Mouse (Mus musculus) midbrain, embryonic 16.5 days (tissue): ENCODE data around the gene Smarcd3. TPM values are rescaled to one million over a fixed set of nuclear protein-coding genes. Genes with fewer than 3 reads are reported as not detected.

Experiments used
- ATAC-seq: fragments of 200-750 bp; cut with Nextera tagmentation; 2 replicates; pipeline ENCODE4 v1.8.0; 2017; ENCODE audit warnings: moderate TSS enrichment
- H3K27ac ChIP-seq: fragments of 300-500 bp; sonication (generic); 2 replicates; pipeline ENCODE4 v1.5.1; 2014; ENCODE audit warnings: mild to moderate bottlenecking, low read length, mixed read lengths
- H3K27me3 ChIP-seq: fragments of 300-500 bp; sonication (generic); 2 replicates; pipeline ENCODE4 v1.6.1; 2014; ENCODE audit warnings: low read depth, low read length, mixed read lengths; ENCODE audit not compliant: control insufficient read depth, insufficient read depth
- H3K36me3 ChIP-seq: fragments of 300-500 bp; sonication (generic); 2 replicates; pipeline ENCODE4 v1.6.1; 2014; ENCODE audit warnings: mild to moderate bottlenecking, low read length, moderate library complexity, mixed read lengths; ENCODE audit not compliant: control insufficient read depth, insufficient read depth
- H3K4me1 ChIP-seq: fragments of 300-500 bp; sonication (generic); 2 replicates; pipeline ENCODE4 v1.6.1; 2014; ENCODE audit warnings: mild to moderate bottlenecking, low read length, mixed read lengths; ENCODE audit not compliant: control insufficient read depth, insufficient read depth
- H3K4me2 ChIP-seq: fragments of 300-500 bp; sonication (generic); 2 replicates; pipeline ENCODE4 v1.6.1; 2014; ENCODE audit warnings: mild to moderate bottlenecking, low read length, mixed read lengths
- H3K4me3 ChIP-seq: fragments of 300-500 bp; sonication (generic); 2 replicates; pipeline ENCODE4 v1.5.1; 2014; ENCODE audit warnings: low read depth, mild to moderate bottlenecking, low read length, moderate library complexity, mixed read lengths
- H3K9ac ChIP-seq: fragments of 300-500 bp; sonication (generic); 2 replicates; pipeline ENCODE4 v1.6.1; 2014; ENCODE audit warnings: low read depth, low read length, mixed read lengths
- H3K9me3 ChIP-seq: fragments of 300-500 bp; sonication (generic); replicated peaks from 2 replicates; pipeline ENCODE4 v1.6.1; 2014; ENCODE audit warnings: mild to moderate bottlenecking, low read length, mixed read lengths; ENCODE audit not compliant: control insufficient read depth, poor library complexity, severe bottlenecking
- WGBS: fragments of 180-500 bp; shearing (Covaris S2); extraction: QIAGEN DNeasy Blood & Tissue Kit; methylation state at CpG from one replicate; pipeline ENCODE4 v1.1.7; 2014; 5-methylcytosine and 5-hydroxymethylcytosine counted together
- polyA plus RNA-seq: library from polyadenylated mRNA; unstranded; fragments of >200 nt; fragmentation: Nextera tagmentation; extraction: Ambion mirVana; gene quantifications from 2 replicates; pipeline ENCODE4 v1.2.1, GENCODE M21; 2015

Gene Smarcd3
- polyA plus RNA-seq, 1 experiment from 2014 or later: 192 TPM

GRCm38 (mm10) chr5:24624822-24625120 is 560 bp upstream of the Smarcd3 start:
- no peaks in the 10 kb centered on the region for H3K36me3 ChIP-seq
- H3K4me3 ChIP-seq: peak overlapping the region; percentile 67
- H3K27ac ChIP-seq: no peak overlapping the region
- peak overlapping the region; percentile 81 for H3K9ac ChIP-seq
- H3K27me3 ChIP-seq: no peaks in the 10 kb centered on the region
- 23% methylated on average over 4 of the region's 4 CpGs for WGBS
- ATAC-seq: peak; percentile 7
- no peaks in the 10 kb centered on the region for H3K9me3 ChIP-seq
- peak overlapping the region; percentile 58 for H3K4me2 ChIP-seq
- peaks cover 28% of the 10 kb centered on the region for H3K4me1 ChIP-seq

GRCm38 (mm10) chr5:24623041-24623985 is 898 bp downstream of the Smarcd3 start:
- no peaks in the 10 kb centered on the region for H3K27me3 ChIP-seq
- no peaks in the 10 kb centered on the region for H3K9me3 ChIP-seq
- no peaks in the 10 kb centered on the region for H3K36me3 ChIP-seq
- 38% methylated on average over 8 of the region's 8 CpGs for WGBS
- peak overlapping the region; percentile 67 for H3K4me3 ChIP-seq
- peak; percentile 16; the same call in 1 of the 2 replicates for ATAC-seq
- H3K27ac ChIP-seq: no peak overlapping the region; the same call in 1 of the 2 replicates
- peak overlapping the region; percentile 81 for H3K9ac ChIP-seq
- H3K4me2 ChIP-seq: peak overlapping the region; percentile 58
- peaks cover 28% of the 10 kb centered on the region for H3K4me1 ChIP-seq

- Histone ChIP-seq H3K4me1 (peaks cover 28% of the 10 kb centered on the region), H3K36me3 (no peaks in the 10 kb centered on the region), H3K4me3 (no peak overlapping the region), H3K9me3 (no peaks in the 10 kb centered on the region), H3K4me2 (peak overlapping the region; percentile 58; the same call in 1 of the 2 replicates), H3K27me3 (no peaks in the 10 kb centered on the region), H3K9ac (0 out of 2 replicates have a peak overlapping the region, but pooled peaks have one; percentile 2), H3K27ac (no peak overlapping the region)
- no peak for ATAC-seq
- 73% methylated on average over 7 of the region's 7 CpGs for WGBS
These were observed 1.7 kb downstream of the Smarcd3 start for GRCm38 (mm10) chr5:24622386-24623040.

GRCm38 (mm10) chr5:24620626-24621025 is 3.6 kb downstream of the Smarcd3 start:
- no peak for ATAC-seq
- H3K27ac ChIP-seq: no peak overlapping the region
- H3K4me1 ChIP-seq: peaks cover 28% of the 10 kb centered on the region
- no peaks in the 10 kb centered on the region for H3K9me3 ChIP-seq
- 70% methylated on average over 8 of the region's 8 CpGs for WGBS
- H3K36me3 ChIP-seq: no peaks in the 10 kb centered on the region
- no peak overlapping the region for H3K4me3 ChIP-seq
- H3K27me3 ChIP-seq: no peaks in the 10 kb centered on the region
- H3K4me2 ChIP-seq: no peak overlapping the region
- H3K9ac ChIP-seq: no peak overlapping the region

GRCm38 (mm10) chr5:24620116-24620515 is 4.1 kb downstream of the Smarcd3 start:
- Histone ChIP-seq H3K27me3 (no peaks in the 10 kb centered on the region), H3K27ac (no peak overlapping the region), H3K4me1 (peaks cover 28% of the 10 kb centered on the region), H3K4me2 (no peak overlapping the region), H3K4me3 (no peak overlapping the region), H3K36me3 (no peaks in the 10 kb centered on the region), H3K9me3 (no peaks in the 10 kb centered on the region), H3K9ac (no peak overlapping the region)
- ATAC-seq: no peak
- 76% methylated on average over 8 of the region's 8 CpGs for WGBS

- Histone ChIP-seq H3K4me2 (no peak overlapping the region), H3K9ac (no peak overlapping the region), H3K27ac (no peak overlapping the region), H3K9me3 (no peaks in the 10 kb centered on the region), H3K27me3 (no peaks in the 10 kb centered on the region), H3K36me3 (no peaks in the 10 kb centered on the region), H3K4me1 (peaks cover 20% of the 10 kb centered on the region), H3K4me3 (no peak overlapping the region)
- ATAC-seq: no peak
- whole genome bisulfite sequencing: 80% methylated on average over 3 of the region's 3 CpGs
These were observed 5.3 kb downstream of the Smarcd3 start for GRCm38 (mm10) chr5:24618921-24619320.

DNA sequence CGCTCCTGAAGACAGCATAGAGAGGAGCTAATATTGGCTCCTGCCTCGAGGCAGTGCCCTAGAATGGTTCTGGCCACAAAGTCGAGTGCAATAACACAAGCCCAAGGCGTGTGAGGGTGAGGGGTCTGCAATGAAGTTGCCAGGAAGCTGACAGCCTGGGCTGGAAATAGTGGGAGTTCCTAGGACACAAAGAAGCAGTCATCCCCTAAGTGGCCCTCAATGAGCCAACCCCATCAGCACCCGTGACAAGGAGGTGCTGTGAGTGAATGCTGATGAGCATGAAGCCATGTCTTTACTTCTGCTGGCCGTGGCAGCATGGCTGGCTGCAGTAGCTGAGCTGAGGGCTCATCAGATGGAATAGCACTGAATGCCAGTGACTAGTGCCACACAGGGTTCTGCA is 9.1 kb downstream of the Smarcd3 start:
- Histone ChIP-seq H3K4me2 (no peak overlapping the region), H3K27ac (no peak overlapping the region), H3K4me1 (peaks cover 8% of the 10 kb centered on the region; the same call in 1 of the 2 replicates), H3K9ac (no peak overlapping the region), H3K4me3 (no peak overlapping the region), H3K9me3 (no peaks in the 10 kb centered on the region), H3K27me3 (no peaks in the 10 kb centered on the region), H3K36me3 (no peaks in the 10 kb centered on the region)
- WGBS: 55% methylated on average over 6 of the region's 6 CpGs
- ATAC-seq: no peak

GRCm38 (mm10) chr5:24612302-24612649 is 11.9 kb downstream of the Smarcd3 start:
- 71% methylated on average over 5 of the region's 5 CpGs for WGBS
- no peak overlapping the region for H3K4me2 ChIP-seq
- no peak overlapping the region for H3K9ac ChIP-seq
- peaks cover 8% of the 10 kb centered on the region; the same call in 1 of the 2 replicates for H3K4me1 ChIP-seq
- H3K9me3 ChIP-seq: no peaks in the 10 kb centered on the region
- no peaks in the 10 kb centered on the region for H3K27me3 ChIP-seq
- H3K27ac ChIP-seq: no peak overlapping the region
- no peaks in the 10 kb centered on the region for H3K36me3 ChIP-seq
- no peak overlapping the region for H3K4me3 ChIP-seq
- ATAC-seq: peak; percentile 29; the same call in 1 of the 2 replicates
